Mouse (Mus musculus): ENCODE data around the gene Creld2. TPM values are rescaled to one million over a fixed set of nuclear protein-coding genes. Genes with fewer than 3 reads are reported as not detected.

The Creld2 gene
- polyA plus RNA-seq, 1 experiment from 2014 or later: 96.5 TPM

DNA sequence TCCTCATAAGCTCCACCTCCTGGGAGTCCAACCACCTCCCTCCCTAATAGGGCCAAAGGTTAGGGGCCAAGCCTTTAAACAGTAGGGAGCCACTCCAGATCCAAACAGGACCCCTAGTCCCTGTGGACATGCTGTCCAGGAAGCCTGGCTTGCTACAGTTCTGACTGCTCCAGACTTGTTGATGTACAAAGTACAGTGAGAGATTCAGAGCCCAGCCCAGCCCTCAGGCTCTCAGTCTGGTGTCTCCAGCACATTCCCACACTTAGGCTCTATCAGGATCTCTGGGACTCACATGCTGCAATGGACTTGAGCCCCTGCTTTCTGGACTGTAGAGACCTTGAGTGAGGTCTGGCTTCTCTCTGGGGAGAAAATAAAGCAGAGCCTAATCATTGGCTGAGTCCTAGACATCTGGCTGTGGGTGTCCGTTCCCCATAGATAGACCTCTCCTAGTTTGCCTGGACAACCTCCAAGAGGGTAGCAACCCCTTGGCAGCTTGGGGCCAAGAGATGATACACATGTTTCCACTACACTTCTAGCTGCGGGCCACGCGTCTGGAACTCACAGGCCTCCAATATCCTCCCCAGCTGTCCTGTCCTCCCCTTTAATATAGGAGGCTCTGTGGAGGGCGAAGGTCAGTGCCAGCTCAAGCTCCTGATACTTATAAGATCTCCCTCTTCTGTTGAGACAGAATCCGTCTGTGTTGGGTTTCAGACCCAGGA, 48.7 kb downstream of the Creld2 start:
- no peak overlapping the region; the same call in 1 of the 2 replicates for H3K4me3 ChIP-seq
- H3K27ac ChIP-seq: peak overlapping the region; percentile 59
- DNase-seq (ENCODE audit: extremely low spot score, low spot score): no peak
- H3K36me3 ChIP-seq (replicated peaks): peaks cover 47% of the 10 kb centered on the region
- WGBS: 78% methylated on average over 6 of the region's 6 CpGs
- H3K4me1 ChIP-seq: peaks cover 54% of the 10 kb centered on the region
- H3K9me3 ChIP-seq: no peaks in the 10 kb centered on the region; the same call in 1 of the 2 replicates
- H3K27me3 ChIP-seq (ENCODE audit: poor library complexity, severe bottlenecking): no peaks in the 10 kb centered on the region

DNA sequence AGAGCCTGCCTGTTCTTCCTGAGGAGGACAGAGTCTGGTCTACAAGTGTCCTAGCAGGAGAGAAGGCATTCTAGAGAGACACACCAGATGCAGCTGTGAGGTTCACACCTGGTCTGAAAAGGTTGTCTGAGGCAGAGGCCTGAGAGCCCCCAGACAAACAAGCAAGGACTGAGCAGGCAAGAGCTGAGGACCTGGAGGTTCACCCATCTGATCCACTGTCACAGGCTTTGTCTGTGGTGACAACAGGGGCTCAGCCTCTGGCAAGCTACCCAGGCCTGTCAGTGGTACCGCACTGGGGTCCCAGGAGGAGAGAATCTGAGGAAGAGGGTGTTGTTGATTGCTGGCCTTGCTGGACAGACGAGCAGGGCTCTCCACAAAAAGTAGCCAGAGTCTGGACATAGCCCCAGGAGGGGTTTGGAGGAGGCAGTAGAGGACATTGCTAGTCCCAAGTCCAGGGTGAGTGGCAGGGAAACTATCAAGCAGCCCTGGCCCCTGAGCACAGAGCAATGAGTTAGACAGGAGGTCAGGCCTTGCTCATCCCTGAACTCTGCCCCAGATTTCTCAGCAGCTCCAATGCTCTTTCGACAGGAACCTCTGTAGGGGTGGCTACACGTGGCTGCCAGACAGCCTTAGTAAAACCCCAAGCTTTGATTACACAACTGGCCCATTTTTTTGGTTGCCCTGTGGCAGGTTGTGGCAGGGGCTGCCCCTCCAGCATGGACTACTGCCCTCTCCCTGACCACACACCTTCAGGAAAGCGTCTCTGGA, 51.2 kb downstream of the Creld2 start:
- DNase-seq (ENCODE audit: extremely low spot score, low spot score): no peak

DNA sequence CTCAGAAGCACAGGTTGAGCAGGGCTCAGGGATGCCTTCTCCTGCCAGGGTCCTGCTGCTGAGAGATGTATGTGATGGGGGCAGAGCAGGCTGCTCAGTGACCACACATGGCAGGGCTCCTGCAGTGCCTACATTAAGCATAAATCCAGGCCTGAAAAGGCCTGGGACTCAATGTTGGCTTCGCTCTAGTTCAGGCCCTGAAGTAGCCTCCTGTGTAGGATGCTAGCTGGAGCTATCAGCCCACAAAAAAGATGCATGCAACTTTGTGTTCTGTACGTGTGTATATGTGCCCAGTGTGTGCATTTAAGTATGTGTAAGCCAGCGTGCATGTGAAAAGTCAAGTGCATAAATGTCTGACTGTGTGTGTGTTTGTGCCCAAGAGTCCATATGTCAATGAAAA, 54.6 kb downstream of the Creld2 start:
- no peaks in the 10 kb centered on the region for H3K9me3 ChIP-seq
- H3K4me3 ChIP-seq: no peak overlapping the region
- DNase-seq (ENCODE audit: extremely low spot score, low spot score): no peak
- no peak overlapping the region for H3K27ac ChIP-seq
- peaks cover 14% of the 10 kb centered on the region for H3K4me1 ChIP-seq
- no peaks in the 10 kb centered on the region for H3K36me3 ChIP-seq (replicated peaks)
- WGBS: 83% methylated on average over 3 of the region's 3 CpGs
- H3K27me3 ChIP-seq (ENCODE audit: poor library complexity, severe bottlenecking): peaks cover 17% of the 10 kb centered on the region

More for the DNA sequence above, 51.2 kb downstream of the Creld2 start:
- WGBS: 80% methylated on average over 5 of the region's 5 CpGs
- no peaks in the 10 kb centered on the region; the same call in 1 of the 2 replicates for H3K9me3 ChIP-seq
- H3K4me1 ChIP-seq: peaks cover 33% of the 10 kb centered on the region
- peaks cover 7% of the 10 kb centered on the region for H3K27me3 ChIP-seq (ENCODE audit: poor library complexity, severe bottlenecking)
- peaks cover 30% of the 10 kb centered on the region for H3K36me3 ChIP-seq (replicated peaks)
- H3K4me3 ChIP-seq: no peak overlapping the region
- no peak overlapping the region for H3K27ac ChIP-seq

DNA sequence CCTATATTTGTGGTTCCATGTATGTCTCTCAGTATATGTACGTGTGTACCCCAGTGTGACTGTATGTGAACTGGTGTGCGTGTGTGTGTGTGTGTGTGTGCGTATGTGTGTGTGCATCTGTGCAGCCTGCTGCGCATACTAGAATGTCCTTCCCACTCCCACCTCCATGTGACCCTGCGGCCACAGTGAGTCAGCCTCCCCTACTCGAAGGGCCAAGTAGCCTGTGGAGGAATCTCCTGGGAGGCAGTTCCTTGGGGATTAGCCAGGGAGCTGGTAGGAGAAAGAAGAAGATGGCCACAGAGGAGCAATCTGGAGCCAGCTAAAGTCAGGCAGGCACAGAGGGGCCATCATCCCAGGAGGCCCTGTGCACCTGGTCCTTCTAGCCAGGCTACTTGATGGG, 55.0 kb downstream of the Creld2 start:
- Histone ChIP-seq H3K27me3 (ENCODE audit: poor library complexity, severe bottlenecking) (peaks cover 17% of the 10 kb centered on the region), H3K4me1 (peaks cover 14% of the 10 kb centered on the region), H3K4me3 (no peak overlapping the region), H3K27ac (no peak overlapping the region), H3K9me3 (no peaks in the 10 kb centered on the region), H3K36me3 (replicated peaks) (no peaks in the 10 kb centered on the region)
- no peak for DNase-seq (ENCODE audit: extremely low spot score, low spot score)
- 93% methylated on average over 6 of the region's 6 CpGs for WGBS

DNA sequence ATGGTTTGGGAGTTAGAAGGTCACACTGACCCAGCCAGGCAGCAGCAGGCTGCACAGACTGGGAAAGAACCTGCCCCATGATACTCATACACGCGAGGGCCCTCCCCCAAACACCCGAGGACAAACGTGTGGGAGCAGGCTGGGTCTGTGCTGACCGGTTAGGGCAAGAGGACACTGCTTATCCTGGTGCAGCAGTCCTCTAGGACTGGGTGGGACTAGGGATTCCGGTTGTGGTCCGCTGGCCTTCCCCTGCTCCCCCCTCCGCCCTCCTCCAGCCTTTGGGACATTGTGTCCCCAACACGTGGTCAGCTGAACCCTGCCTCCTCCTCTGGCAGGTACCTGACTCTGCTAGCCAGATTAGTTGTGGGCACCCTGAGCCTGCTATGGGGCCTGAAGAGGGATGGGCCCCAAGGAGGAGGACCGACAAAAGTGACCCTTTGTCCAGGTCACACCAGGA, 56.2 kb downstream of the Creld2 start:
- H3K27me3 ChIP-seq (ENCODE audit: poor library complexity, severe bottlenecking): peaks cover 17% of the 10 kb centered on the region
- DNase-seq (ENCODE audit: extremely low spot score, low spot score): no peak
- peaks cover 14% of the 10 kb centered on the region for H3K4me1 ChIP-seq
- H3K36me3 ChIP-seq (replicated peaks): no peaks in the 10 kb centered on the region
- H3K4me3 ChIP-seq: peak overlapping the region; percentile 40
- 31% methylated on average over 10 of the region's 10 CpGs for WGBS
- H3K27ac ChIP-seq: 0 out of 2 replicates have a peak overlapping the region, but pooled peaks have one; percentile 20
- H3K9me3 ChIP-seq: no peaks in the 10 kb centered on the region

Other genes starting within 250 kb of the Creld2 start
- not detected in 2 replicates for gene Zdhhc25, start 219.3 kb upstream of the Creld2 start, polyA plus RNA-seq (2016; fragmentation: Nextera tagmentation; extraction: Ambion mirVana)
- gene Brd1, start 85.4 kb upstream of the Creld2 start, polyA plus RNA-seq (2016; fragmentation: Nextera tagmentation; extraction: Ambion mirVana): 21.7 and 22.7 TPM in 2 replicates
- gene Zbed4, start 68.0 kb upstream of the Creld2 start, polyA plus RNA-seq (2016; fragmentation: Nextera tagmentation; extraction: Ambion mirVana): 39.6 and 40.3 TPM in 2 replicates
- 10.6 and 11.4 TPM in 2 replicates for gene Alg12, start 328 bp upstream of the Creld2 start, polyA plus RNA-seq (2016; fragmentation: Nextera tagmentation; extraction: Ambion mirVana)
- 40.3 and 43.6 TPM in 2 replicates for gene Pim3, start 42.5 kb downstream of the Creld2 start, polyA plus RNA-seq (2016; fragmentation: Nextera tagmentation; extraction: Ambion mirVana)
- not detected in 2 replicates for gene Ttll8, start 134.8 kb downstream of the Creld2 start, polyA plus RNA-seq (2016; fragmentation: Nextera tagmentation; extraction: Ambion mirVana)
- gene Mlc1, start 159.4 kb downstream of the Creld2 start, polyA plus RNA-seq (2016; fragmentation: Nextera tagmentation; extraction: Ambion mirVana): 10.2 and 11.5 TPM in 2 replicates
- not detected in 2 replicates for gene Mov10l1, start 163.3 kb downstream of the Creld2 start, polyA plus RNA-seq (2016; fragmentation: Nextera tagmentation; extraction: Ambion mirVana)
- gene Panx2, start 240.1 kb downstream of the Creld2 start, polyA plus RNA-seq (2016; fragmentation: Nextera tagmentation; extraction: Ambion mirVana): 0.54 and 0.71 TPM in 2 replicates